ENCODE assay signal across 15 mouse cellular contexts in the genomic region with DNA sequence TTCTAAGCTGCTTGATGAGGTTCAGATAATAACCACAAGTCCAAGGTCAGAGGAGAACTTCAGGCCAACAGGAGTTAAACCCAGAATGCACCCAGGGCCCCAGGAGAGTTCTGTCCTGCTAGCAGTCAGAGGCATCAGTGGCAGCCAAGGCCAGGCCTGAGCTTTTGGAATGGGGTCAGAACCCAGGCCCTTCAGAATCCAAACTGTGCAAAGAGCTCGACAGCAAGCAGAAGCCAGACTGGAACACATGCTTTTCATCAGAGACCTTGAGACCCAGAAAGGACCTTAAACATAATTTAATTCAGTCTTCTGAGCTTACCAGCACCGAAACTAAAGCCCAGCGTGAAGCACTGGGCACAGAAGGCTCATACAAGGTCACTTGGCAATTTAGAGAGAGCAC.
DNase-seq lines count a peak whose midpoint lies in the region; ATAC-seq lines count a peak whose summit lies in the region.
"Had no signal": no experiment of that assay in that cellular context is flagged by ENCODE, and none has a peak within 500 bp of the region (broad histone marks: within the 10 kb centered on the region; RNA-seq: fewer than 3 reads in every experiment).

No protein-coding gene starts in this region.

- ATAC-seq in forebrain, embryonic 11.5 days (replicated peaks; ENCODE audit: low FRiP score), result no peak
- ATAC-seq: forebrain, embryonic 15.5 days; hindbrain, postnatal 0 days; liver, postnatal 0 days had no signal

- H3K4me2 ChIP-seq in forebrain, embryonic 11.5 days (ENCODE audit: low read depth, low read length, severe bottlenecking), result no peak overlapping the region
- H3K4me2 ChIP-seq: forebrain, embryonic 15.5 days; limb, embryonic 13.5 days; neural tube, embryonic 13.5 days had no signal

- no peak overlapping the region for H3K27ac ChIP-seq in forebrain, embryonic 11.5 days (ENCODE audit: low read depth, low read length)
- H3K27ac ChIP-seq: forebrain, embryonic 15.5 days; hindbrain, postnatal 0 days; limb, embryonic 13.5 days; midbrain, embryonic 10.5 days; neural tube, embryonic 13.5 days had no signal

- H3K9ac ChIP-seq in forebrain, embryonic 11.5 days (ENCODE audit: low read length), result no peak overlapping the region
- H3K9ac ChIP-seq: forebrain, embryonic 15.5 days; limb, embryonic 13.5 days; liver, postnatal 0 days; neural tube, embryonic 13.5 days had no signal

- 36% methylated on average over 3 of the region's 3 CpGs for WGBS in forebrain, embryonic 11.5 days

- H3K4me3 ChIP-seq in forebrain, embryonic 11.5 days (ENCODE audit: low read depth, low read length), result no peak overlapping the region
- H3K4me3 ChIP-seq: forebrain, embryonic 15.5 days; limb, embryonic 13.5 days; midbrain, embryonic 10.5 days; neural tube, embryonic 13.5 days had no signal

- peaks cover under 1% of the 10 kb centered on the region; the same call in 1 of the 2 replicates for H3K4me1 ChIP-seq in forebrain, embryonic 11.5 days (replicated peaks; ENCODE audit: control insufficient read depth, insufficient read depth, low read length)
- H3K4me1 ChIP-seq: forebrain, embryonic 15.5 days; limb, embryonic 13.5 days; neural tube, embryonic 13.5 days had no signal

- no peaks in the 10 kb centered on the region for H3K9me3 ChIP-seq in forebrain, embryonic 11.5 days (ENCODE audit: control insufficient read depth, low read length)
- H3K9me3 ChIP-seq: forebrain, embryonic 15.5 days; limb, embryonic 13.5 days; midbrain, embryonic 10.5 days; neural tube, embryonic 13.5 days had no signal

- peak; percentile 96 for DNase-seq in heart, adult 11 months
- DNase-seq in heart, postnatal 4 days, result no peak
- peak; percentile 23 for DNase-seq in kidney, adult 9 months
- no peak for DNase-seq in kidney, adult 18-20 months
- peak; percentile 76 for DNase-seq in adrenal gland, postnatal 10 days
- DNase-seq in gastrocnemius, postnatal 25 days, result peak; percentile 49
- DNase-seq in frontal cortex, postnatal 10 days (ENCODE audit: low spot score in 2 of 2), result no peak
- DNase-seq in forebrain, embryonic 11.5 days (ENCODE audit: low spot score), result no peak
- DNase-seq: cerebellum, postnatal 14 days; liver, postnatal 0 days had no signal

- no peaks in the 10 kb centered on the region for H3K36me3 ChIP-seq in forebrain, embryonic 11.5 days (ENCODE audit: control insufficient read depth, insufficient read depth, low read length)
- H3K36me3 ChIP-seq: forebrain, embryonic 15.5 days; limb, embryonic 13.5 days; midbrain, embryonic 10.5 days; neural tube, embryonic 13.5 days had no signal

- H3K27me3 ChIP-seq in forebrain, embryonic 11.5 days (ENCODE audit: control insufficient read depth, insufficient read depth, low read length), result no peaks in the 10 kb centered on the region
- H3K27me3 ChIP-seq: forebrain, embryonic 15.5 days; limb, embryonic 13.5 days; neural tube, embryonic 13.5 days had no signal

Comparison
In these comparisons a context has a peak if more than half of its experiments do, and no peak if none do; other contexts are left out.
1. DNase-seq: peak in heart, adult 11 months (single experiment), kidney, adult 9 months (single experiment), adrenal gland, postnatal 10 days (single experiment) and gastrocnemius, postnatal 25 days (single experiment); none in heart, postnatal 4 days (single experiment), kidney, adult 18-20 months (single experiment), frontal cortex, postnatal 10 days (0 of 2) and forebrain, embryonic 11.5 days (single experiment).